Mouse (Mus musculus) forebrain, embryonic 13.5 days (tissue): ENCODE results near the gene Tmem259. TPM values are rescaled to one million over a fixed set of nuclear protein-coding genes. Genes with fewer than 3 reads are reported as not detected.

ENCODE experiments used
- ATAC-seq: fragments of 200-750 bp; cut with Nextera tagmentation; 2 replicates; pipeline ENCODE4 v1.8.0; 2017
- H3K27ac ChIP-seq: fragments of 300-500 bp; sonication (generic); 2 replicates; pipeline ENCODE4 v1.5.1; 2015; ENCODE audit warnings: inconsistent platforms, mild to moderate bottlenecking, moderate library complexity
- H3K27me3 ChIP-seq: fragments of 300-500 bp; sonication (generic); 2 replicates; pipeline ENCODE4 v1.6.1; 2015; ENCODE audit warnings: mild to moderate bottlenecking, inconsistent platforms
- H3K36me3 ChIP-seq: fragments of 300-500 bp; sonication (generic); 2 replicates; pipeline ENCODE4 v1.6.1; 2015; ENCODE audit warnings: mild to moderate bottlenecking, inconsistent platforms; ENCODE audit not compliant: poor library complexity, severe bottlenecking
- H3K4me1 ChIP-seq: fragments of 300-500 bp; sonication (generic); 2 replicates; pipeline ENCODE4 v1.6.1; 2015; ENCODE audit warnings: inconsistent platforms
- H3K4me2 ChIP-seq: fragments of 300-500 bp; sonication (generic); 2 replicates; pipeline ENCODE4 v1.6.1; 2015; ENCODE audit warnings: inconsistent platforms, mild to moderate bottlenecking, moderate library complexity
- H3K4me3 ChIP-seq: fragments of 300-500 bp; sonication (generic); 2 replicates; pipeline ENCODE4 v1.5.1; 2015; ENCODE audit warnings: mild to moderate bottlenecking, inconsistent platforms
- H3K9ac ChIP-seq: fragments of 300-500 bp; sonication (generic); 2 replicates; pipeline ENCODE4 v1.6.1; 2015; ENCODE audit warnings: mild to moderate bottlenecking, inconsistent platforms
- H3K9me3 ChIP-seq: fragments of 300-500 bp; sonication (generic); replicated peaks from 2 replicates; pipeline ENCODE4 v1.6.1; 2016; ENCODE audit warnings: inconsistent platforms
- WGBS: fragments of 180-500 bp; shearing (Covaris S2); methylation state at CpG from one replicate; pipeline ENCODE4 v1.1.7; 2015; 5-methylcytosine and 5-hydroxymethylcytosine counted together
- polyA plus RNA-seq: library from polyadenylated mRNA; unstranded; fragments of >200 nt; fragmentation: Nextera tagmentation; extraction: Ambion mirVana; gene quantifications from 2 replicates; pipeline ENCODE4 v1.2.1, GENCODE M21; 2015

The Tmem259 gene
- polyA plus RNA-seq, 1 experiment from 2014 or later: 12.0 TPM

DNA sequence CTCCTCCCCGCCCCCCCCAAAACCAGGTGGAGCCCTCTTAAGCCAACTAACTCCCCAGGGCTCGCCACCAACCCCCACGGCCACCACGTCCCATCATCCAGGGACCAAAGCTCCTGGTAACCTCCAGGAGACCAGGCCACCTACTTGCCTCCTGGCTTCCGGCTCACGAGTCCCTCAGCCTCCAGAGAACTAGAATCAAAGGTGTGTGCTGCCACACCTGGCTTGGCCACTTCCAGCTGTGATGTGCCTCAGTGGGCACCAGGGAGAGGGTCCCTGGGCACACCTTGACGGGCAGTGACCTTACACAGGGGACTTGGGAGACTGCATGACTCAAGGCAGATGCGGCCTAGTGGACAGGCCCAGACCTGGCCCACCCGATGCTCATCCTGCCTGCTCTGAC lies 28.4 kb downstream of the Tmem259 start:
- Histone ChIP-seq H3K27ac (no peak overlapping the region), H3K27me3 (0 out of 2 replicates have a peak, but pooled peaks cover 5% of the 10 kb centered on the region), H3K36me3 (peaks cover 23% of the 10 kb centered on the region), H3K4me3 (no peak overlapping the region), H3K9me3 (no peaks in the 10 kb centered on the region), H3K4me2 (no peak overlapping the region), H3K9ac (0 out of 2 replicates have a peak overlapping the region, but pooled peaks have one; percentile 3), H3K4me1 (peaks cover 7% of the 10 kb centered on the region)
- no peak for ATAC-seq
- 79% methylated on average over 9 of the region's 9 CpGs for WGBS

- H3K27ac ChIP-seq: no peak overlapping the region
- peaks cover 41% of the 10 kb centered on the region for H3K36me3 ChIP-seq
- ATAC-seq: no peak
- H3K4me1 ChIP-seq: peaks cover 4% of the 10 kb centered on the region; the same call in 1 of the 2 replicates
- H3K27me3 ChIP-seq: 0 out of 2 replicates have a peak, but pooled peaks cover 5% of the 10 kb centered on the region
- H3K4me2 ChIP-seq: no peak overlapping the region
- H3K9ac ChIP-seq: no peak overlapping the region
- H3K9me3 ChIP-seq: no peaks in the 10 kb centered on the region
- WGBS: 89% methylated on average over 6 of the region's 6 CpGs
- no peak overlapping the region for H3K4me3 ChIP-seq
Measured at GRCm38 (mm10) chr10:79953946-79954345, 30.2 kb downstream of the Tmem259 start.

DNA sequence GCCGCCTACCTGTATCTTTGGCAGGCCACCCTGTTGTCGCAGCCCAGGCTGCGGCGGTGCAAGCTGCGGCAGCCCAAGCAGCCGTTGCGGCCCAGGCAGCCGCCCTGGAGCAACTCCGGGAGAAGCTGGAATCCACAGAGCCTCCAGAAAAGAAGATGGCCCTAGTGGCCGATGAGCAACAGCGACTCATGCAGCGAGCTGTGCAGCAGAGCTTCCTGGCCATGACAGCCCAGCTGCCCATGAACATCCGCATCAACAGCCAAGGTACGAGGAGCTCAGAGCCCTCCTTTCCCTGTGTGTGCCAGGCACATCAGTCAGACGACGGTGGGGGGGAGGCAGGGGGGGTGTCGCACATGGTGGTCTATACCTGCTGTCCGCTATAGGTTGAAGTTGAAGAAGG lies 33.5 kb downstream of the Tmem259 start:
- H3K9ac ChIP-seq: no peak overlapping the region
- no peak overlapping the region for H3K4me2 ChIP-seq
- H3K4me1 ChIP-seq: peaks cover 15% of the 10 kb centered on the region
- 84% methylated on average over 18 of the region's 18 CpGs for WGBS
- peaks cover 53% of the 10 kb centered on the region for H3K36me3 ChIP-seq
- H3K27ac ChIP-seq: no peak overlapping the region
- H3K9me3 ChIP-seq: no peaks in the 10 kb centered on the region
- no peak for ATAC-seq
- H3K27me3 ChIP-seq: no peaks in the 10 kb centered on the region
- H3K4me3 ChIP-seq: no peak overlapping the region

DNA sequence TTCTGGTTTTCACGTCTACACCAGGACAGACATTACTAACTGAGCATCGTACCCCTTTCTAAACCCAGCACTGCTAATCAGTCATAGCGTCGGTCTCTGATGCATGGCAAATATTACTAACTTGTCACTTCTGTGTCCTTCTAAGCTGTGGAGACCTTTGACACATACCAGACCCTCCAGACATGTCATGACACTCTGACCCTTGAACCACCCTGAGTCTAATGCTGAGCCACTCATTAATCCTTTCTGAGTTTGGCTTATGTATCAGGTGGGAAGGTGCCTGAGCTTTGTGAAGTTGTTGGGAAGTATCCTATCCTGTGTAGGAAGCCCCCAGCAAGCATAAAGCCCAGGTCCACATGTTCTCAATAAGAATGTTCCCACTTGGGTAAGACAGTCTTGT lies 34.3 kb downstream of the Tmem259 start:
- Histone ChIP-seq H3K27ac (no peak overlapping the region), H3K9me3 (no peaks in the 10 kb centered on the region), H3K36me3 (peaks cover 53% of the 10 kb centered on the region), H3K9ac (no peak overlapping the region), H3K4me3 (no peak overlapping the region), H3K27me3 (no peaks in the 10 kb centered on the region), H3K4me2 (no peak overlapping the region), H3K4me1 (peaks cover 21% of the 10 kb centered on the region)
- ATAC-seq: no peak
- 95% methylated on average over 4 of the region's 4 CpGs for WGBS

- Histone ChIP-seq H3K9ac (no peak overlapping the region), H3K27ac (no peak overlapping the region), H3K36me3 (peaks cover 41% of the 10 kb centered on the region), H3K9me3 (no peaks in the 10 kb centered on the region), H3K4me2 (no peak overlapping the region), H3K4me1 (peaks cover 21% of the 10 kb centered on the region), H3K27me3 (no peaks in the 10 kb centered on the region), H3K4me3 (no peak overlapping the region)
- WGBS: 72% methylated on average over 6 of the region's 6 CpGs
- no peak for ATAC-seq
Measured at GRCm38 (mm10) chr10:79947502-79947901, 36.6 kb downstream of the Tmem259 start.

GRCm38 (mm10) chr10:79946752-79947322 lies 37.3 kb downstream of the Tmem259 start:
- Histone ChIP-seq H3K4me1 (peaks cover 21% of the 10 kb centered on the region), H3K4me2 (no peak overlapping the region; the same call in 1 of the 2 replicates), H3K9me3 (no peaks in the 10 kb centered on the region), H3K27ac (no peak overlapping the region), H3K4me3 (no peak overlapping the region), H3K27me3 (no peaks in the 10 kb centered on the region), H3K36me3 (peaks cover 46% of the 10 kb centered on the region), H3K9ac (peak overlapping the region; percentile 38; the same call in 1 of the 2 replicates)
- ATAC-seq: no peak
- WGBS: 19% methylated on average over 7 of the region's 7 CpGs

DNA sequence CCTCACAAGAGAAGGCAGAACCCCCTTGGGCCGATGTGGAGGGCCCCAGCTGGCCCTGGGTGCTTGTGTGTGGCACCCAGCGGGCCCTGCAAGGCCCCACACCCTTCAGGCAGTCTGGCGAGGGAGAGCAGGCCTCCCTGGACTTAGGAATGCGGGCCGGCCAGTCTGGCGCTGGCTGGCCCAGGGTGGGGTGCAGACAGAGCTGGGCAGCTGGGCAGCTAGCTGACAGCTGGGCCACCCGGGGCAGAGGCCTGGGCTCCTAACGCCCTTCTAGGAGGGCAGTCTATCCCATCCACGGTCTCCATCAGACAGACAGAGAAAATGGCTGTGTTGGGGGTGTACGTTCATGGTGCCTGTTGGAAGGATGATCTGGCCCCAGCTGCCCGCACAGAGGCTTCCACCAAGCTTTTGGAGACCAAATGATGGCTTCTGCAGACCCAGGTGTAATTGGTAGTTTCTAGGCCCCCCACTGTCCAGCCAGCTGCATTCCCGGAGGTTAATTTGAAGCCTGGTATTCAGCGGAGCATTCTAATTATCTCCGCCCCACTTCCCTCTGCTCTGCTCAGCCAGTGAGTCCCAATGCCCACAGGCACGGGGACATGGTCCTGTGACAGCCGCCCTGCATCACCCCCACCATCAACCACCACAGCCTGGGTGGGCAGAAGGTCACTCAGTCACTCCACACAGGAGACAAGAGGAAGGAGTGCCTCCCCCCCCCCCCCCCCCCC lies 38.5 kb downstream of the Tmem259 start:
- Histone ChIP-seq H3K4me2 (peak overlapping the region; percentile 14; the same call in 1 of the 2 replicates), H3K27ac (peak overlapping the region; percentile 54), H3K4me3 (no peak overlapping the region), H3K27me3 (no peaks in the 10 kb centered on the region), H3K9ac (peak overlapping the region; percentile 6; the same call in 1 of the 2 replicates), H3K4me1 (peaks cover 21% of the 10 kb centered on the region), H3K9me3 (no peaks in the 10 kb centered on the region), H3K36me3 (peaks cover 39% of the 10 kb centered on the region)
- peak; percentile 27; the same call in 1 of the 2 replicates for ATAC-seq
- 23% methylated on average over 16 of the region's 16 CpGs for WGBS

DNA sequence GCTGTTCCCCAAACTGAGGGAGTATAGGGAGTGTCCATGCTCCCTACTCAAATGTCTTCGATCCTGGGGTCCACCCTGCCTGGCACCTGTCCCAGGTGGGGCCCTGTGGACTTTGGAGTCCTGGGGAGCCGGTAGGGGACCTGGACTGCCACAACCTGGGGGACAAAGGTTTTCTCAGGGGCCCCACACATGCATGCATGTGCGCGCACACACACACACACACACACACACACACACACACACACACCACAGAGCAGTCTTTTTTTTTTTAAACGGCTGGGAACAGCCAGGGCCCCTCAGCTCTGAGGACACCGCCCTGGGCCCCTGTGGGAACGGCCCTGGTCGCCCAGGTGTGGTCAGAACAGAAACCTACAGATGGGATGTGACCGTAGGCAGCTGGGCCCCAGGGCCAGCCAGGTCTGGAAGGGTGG lies 40.6 kb downstream of the Tmem259 start:
- no peak for ATAC-seq
- 75% methylated on average over 9 of the region's 9 CpGs for WGBS
- no peaks in the 10 kb centered on the region for H3K27me3 ChIP-seq
- H3K36me3 ChIP-seq: peaks cover 17% of the 10 kb centered on the region
- H3K9me3 ChIP-seq: no peaks in the 10 kb centered on the region
- no peak overlapping the region for H3K9ac ChIP-seq
- peaks cover 21% of the 10 kb centered on the region for H3K4me1 ChIP-seq
- H3K27ac ChIP-seq: no peak overlapping the region
- no peak overlapping the region for H3K4me3 ChIP-seq
- no peak overlapping the region for H3K4me2 ChIP-seq

DNA sequence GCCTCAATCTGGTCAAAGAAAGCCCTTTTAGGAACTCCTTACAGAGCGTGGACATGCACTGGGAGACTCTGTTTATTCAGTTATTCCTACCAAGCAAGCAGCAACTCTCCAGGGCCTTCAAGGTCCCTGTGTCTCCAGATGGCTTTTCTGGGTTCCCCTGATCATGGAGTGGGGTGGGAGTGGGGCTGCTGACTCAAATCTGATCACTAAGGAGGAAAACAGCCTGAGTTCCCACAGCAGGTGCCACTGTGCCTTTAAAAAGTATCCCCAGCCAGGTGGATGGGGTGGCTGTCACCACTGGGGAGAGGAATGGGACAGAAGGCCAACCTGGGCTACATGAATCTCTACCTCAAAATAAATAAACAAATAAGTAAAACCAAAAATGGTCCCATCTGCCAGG lies 41.1 kb downstream of the Tmem259 start:
- Histone ChIP-seq H3K36me3 (peaks cover 15% of the 10 kb centered on the region), H3K4me1 (peaks cover 21% of the 10 kb centered on the region), H3K27ac (no peak overlapping the region), H3K27me3 (no peaks in the 10 kb centered on the region), H3K4me2 (no peak overlapping the region), H3K9me3 (no peaks in the 10 kb centered on the region), H3K4me3 (no peak overlapping the region), H3K9ac (no peak overlapping the region)
- WGBS: 83% methylated on average over 1 of the region's 1 CpGs
- ATAC-seq: no peak

DNA sequence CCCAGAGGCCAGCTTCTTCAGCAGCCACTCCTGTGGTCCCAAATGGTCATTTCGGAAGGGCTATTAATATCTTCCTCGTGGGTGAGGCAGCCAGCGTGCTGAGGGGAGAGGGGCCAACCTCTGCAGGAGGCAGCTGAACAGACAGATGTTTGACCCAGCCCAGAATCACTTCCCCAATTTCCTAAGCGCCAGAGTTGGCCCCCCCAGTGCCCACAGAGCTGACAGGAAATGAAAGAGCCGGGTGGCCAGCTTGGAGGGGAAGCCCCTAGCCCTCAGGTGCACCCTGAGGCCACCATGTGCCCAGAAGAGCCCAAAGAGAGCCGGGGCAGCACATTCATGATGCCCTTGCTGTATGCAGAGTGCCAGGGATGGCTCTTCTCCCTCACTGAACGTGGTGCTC lies 43.4 kb downstream of the Tmem259 start:
- H3K27me3 ChIP-seq: no peaks in the 10 kb centered on the region
- H3K9me3 ChIP-seq: no peaks in the 10 kb centered on the region
- WGBS: 73% methylated on average over 7 of the region's 7 CpGs
- H3K27ac ChIP-seq: no peak overlapping the region
- no peak overlapping the region for H3K4me2 ChIP-seq
- H3K4me3 ChIP-seq: no peak overlapping the region
- peaks cover 21% of the 10 kb centered on the region for H3K4me1 ChIP-seq
- no peak for ATAC-seq
- no peak overlapping the region for H3K9ac ChIP-seq
- peaks cover 10% of the 10 kb centered on the region for H3K36me3 ChIP-seq

GRCm38 (mm10) chr10:79937775-79938526 lies 46.2 kb downstream of the Tmem259 start:
- WGBS: 76% methylated on average over 11 of the region's 11 CpGs

DNA sequence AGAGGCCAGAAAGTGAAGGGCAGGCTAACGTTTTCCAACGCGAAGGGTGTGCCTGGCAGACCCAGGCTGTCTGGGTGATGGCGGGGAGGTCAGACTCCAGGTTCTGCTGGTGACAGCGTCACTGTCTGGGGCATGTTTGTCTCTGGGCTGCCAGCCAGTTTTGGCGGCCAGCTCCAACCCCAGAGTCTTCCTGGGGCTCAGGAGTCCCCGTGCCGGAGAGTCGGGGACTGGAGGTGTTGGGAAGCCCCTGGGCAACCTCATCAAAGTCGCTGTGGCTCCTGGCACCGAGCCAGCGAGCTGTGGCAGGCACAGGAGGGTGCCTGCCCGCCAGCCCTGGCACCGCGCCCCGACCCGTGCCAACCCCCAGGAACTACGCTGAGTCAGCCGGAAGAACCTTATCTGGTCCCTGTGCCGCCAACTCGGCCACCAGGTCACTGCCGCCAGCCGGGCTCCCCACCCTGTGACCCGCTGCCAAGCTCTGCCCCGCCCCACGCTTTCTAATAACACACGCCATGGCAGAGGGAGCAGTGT lies 47.2 kb downstream of the Tmem259 start:
- H3K4me2 ChIP-seq: no peak overlapping the region
- WGBS: 67% methylated on average over 27 of the region's 27 CpGs
- H3K9ac ChIP-seq: peak overlapping the region; percentile 8; the same call in 1 of the 2 replicates
- H3K9me3 ChIP-seq: no peaks in the 10 kb centered on the region
- H3K4me1 ChIP-seq: peaks cover 27% of the 10 kb centered on the region
- no peak for ATAC-seq
- H3K4me3 ChIP-seq: no peak overlapping the region
- no peak overlapping the region for H3K27ac ChIP-seq
- H3K36me3 ChIP-seq: peaks cover 16% of the 10 kb centered on the region
- no peaks in the 10 kb centered on the region for H3K27me3 ChIP-seq

More at GRCm38 (mm10) chr10:79937775-79938526, 46.2 kb downstream of the Tmem259 start:
- Histone ChIP-seq H3K9ac (no peak overlapping the region), H3K9me3 (no peaks in the 10 kb centered on the region), H3K4me1 (peaks cover 21% of the 10 kb centered on the region), H3K27ac (no peak overlapping the region), H3K4me3 (no peak overlapping the region), H3K36me3 (peaks cover 10% of the 10 kb centered on the region), H3K4me2 (no peak overlapping the region), H3K27me3 (no peaks in the 10 kb centered on the region)
- ATAC-seq: no peak
